Mouse (Mus musculus) left cerebral cortex, adult 2 months (tissue): ENCODE data around the gene Pigq. TPM values are rescaled to one million over a fixed set of nuclear protein-coding genes. Genes with fewer than 3 reads are reported as not detected.
A peak's percentile ranks its signal among the peaks of the same experiment; 100 is the strongest.

Experiments used
- DNase-seq, 2 experiments: peaks; one replicate each; pipeline ENCODE4 v3.0.0; 2021 to 2022; ENCODE audit warnings: low spot score in 2 of 2, mixed read lengths in 1 of 2; ENCODE audit errors: extremely low spot score in 1 of 2
- H3K27ac ChIP-seq: fragments of 200-600 bp; 2 replicates; pipeline ENCODE4 v1.8.1; 2022
- H3K4me3 ChIP-seq: fragments of 200-600 bp; 2 replicates; pipeline ENCODE4 v1.8.1; 2022
- CTCF ChIP-seq: fragments of 200-600 bp; IDR thresholded peaks from 2 replicates; pipeline ENCODE4 v1.8.1; 2022; ENCODE audit warnings: antibody characterized with exemption, mild to moderate bottlenecking, moderate library complexity
- intact Hi-C: fragments of 180-260 bp; cut with DNase I; formaldehyde crosslinking; loops from one replicate; pipeline ENCODE4 v1.15.1; 2025
- total RNA-seq, 2 experiments: library from RNA; stranded (reverse); gene quantifications; 2 replicates each; pipeline ENCODE4 v1.2.3; 2021

Gene Pigq
- total RNA-seq, 2 experiments from 2014 or later, result 96.5 to 118 TPM

GRCm38 (mm10) chr17:25956631-25957030 lies 11.9 kb upstream of the Pigq start:
- no peak overlapping the region for H3K4me3 ChIP-seq
- no peak for DNase-seq
- H3K27ac ChIP-seq, result no peak overlapping the region
- intact Hi-C loops, result no loop called here
- no peak for TF ChIP-seq CTCF

- no peak overlapping the region for H3K27ac ChIP-seq
- TF ChIP-seq CTCF, result no peak
- H3K4me3 ChIP-seq, result no peak overlapping the region
- DNase-seq, result no peak
- intact Hi-C loops, result no loop called here
These were observed 11.5 kb upstream of the Pigq start for GRCm38 (mm10) chr17:25956201-25956600.

GRCm38 (mm10) chr17:25955736-25956135 lies 11.0 kb upstream of the Pigq start:
- no peak overlapping the region for H3K4me3 ChIP-seq
- intact Hi-C loops, result no loop called here
- H3K27ac ChIP-seq, result no peak overlapping the region
- no peak for DNase-seq
- TF ChIP-seq CTCF, result no peak

GRCm38 (mm10) chr17:25954671-25955070 lies 9.9 kb upstream of the Pigq start:
- TF ChIP-seq CTCF, result no peak
- intact Hi-C loops, result no loop called here
- Histone ChIP-seq H3K27ac (no peak overlapping the region), H3K4me3 (no peak overlapping the region)
- no peak for DNase-seq

- DNase-seq, result no peak
- intact Hi-C loops, result no loop called here
- H3K27ac ChIP-seq, result no peak overlapping the region
- H3K4me3 ChIP-seq, result no peak overlapping the region
- no peak for TF ChIP-seq CTCF
These were observed 8.4 kb upstream of the Pigq start for GRCm38 (mm10) chr17:25953161-25953560.

- intact Hi-C loops, result no loop called here
- peak within 1 kb of the TSS; percentile 44; the same call in 1 of the 2 replicates for H3K27ac ChIP-seq
These were observed 7.3 kb upstream of the Pigq start, which contains the start of gene A930017K11Rik for GRCm38 (mm10) chr17:25951803-25952623. A930017K11Rik (minus strand) TSS chr17:25952565.

GRCm38 (mm10) chr17:25951225-25951802 lies 6.6 kb upstream of the Pigq start:
- Histone ChIP-seq H3K4me3 (peak overlapping the region; percentile 25), H3K27ac (peak overlapping the region; percentile 44; the same call in 1 of the 2 replicates)
- no peak for TF ChIP-seq CTCF
- intact Hi-C loops, result no loop called here
- DNase-seq, result no peak

More at GRCm38 (mm10) chr17:25951803-25952623, 7.3 kb upstream of the Pigq start, which contains the start of gene A930017K11Rik:
- TF ChIP-seq CTCF, result no peak
- no peak for DNase-seq
- H3K4me3 ChIP-seq, result peak within 1 kb of the TSS; percentile 25

GRCm38 (mm10) chr17:25950706-25951105 lies 6.0 kb upstream of the Pigq start:
- no peak overlapping the region for H3K4me3 ChIP-seq
- intact Hi-C loops, result no loop called here
- TF ChIP-seq CTCF, result no peak
- H3K27ac ChIP-seq, result no peak overlapping the region
- DNase-seq, result no peak

GRCm38 (mm10) chr17:25949981-25950380 lies 5.2 kb upstream of the Pigq start:
- intact Hi-C loops, result no loop called here
- no peak for TF ChIP-seq CTCF
- H3K4me3 ChIP-seq, result no peak overlapping the region
- H3K27ac ChIP-seq, result no peak overlapping the region
- no peak for DNase-seq

- TF ChIP-seq CTCF, result no peak
- Histone ChIP-seq H3K27ac (no peak overlapping the region), H3K4me3 (no peak overlapping the region)
- no peak for DNase-seq
- intact Hi-C loops, result no loop called here
These were observed 3.3 kb upstream of the Pigq start for GRCm38 (mm10) chr17:25948051-25948450.

- no peak for DNase-seq
- H3K4me3 ChIP-seq, result no peak overlapping the region
- intact Hi-C loops, result no loop called here
- no peak overlapping the region for H3K27ac ChIP-seq
- no peak for TF ChIP-seq CTCF
These were observed 2.8 kb upstream of the Pigq start for GRCm38 (mm10) chr17:25947576-25947975.

GRCm38 (mm10) chr17:25946891-25947290 lies 2.2 kb upstream of the Pigq start:
- no peak for TF ChIP-seq CTCF
- H3K27ac ChIP-seq, result no peak overlapping the region
- no peak for DNase-seq
- H3K4me3 ChIP-seq, result no peak overlapping the region
- intact Hi-C loops, result no loop called here
